Mouse (Mus musculus) adrenal gland, adult 18-20 months (tissue): ENCODE data around the gene Sik1. TPM values are rescaled to one million over a fixed set of nuclear protein-coding genes. Genes with fewer than 3 reads are reported as not detected.

ENCODE experiments used
- DNase-seq, 2 experiments: peaks; one replicate each; pipeline ENCODE4 v3.0.0; 2021 to 2022; ENCODE audit warnings: low spot score in 2 of 2
- total RNA-seq, 2 experiments: library from RNA; stranded (reverse); gene quantifications; 1 replicate in 1 of 2; 2 replicates in 1 of 2; pipeline ENCODE4 v1.2.3; 2021

The Sik1 gene
- total RNA-seq, 2 experiments from 2014 or later, result 41.3 to 81.9 TPM

GRCm38 (mm10) chr17:31834320-31835065 lies 21.1 kb downstream of the Sik1 start:
- no peak for DNase-seq

GRCm38 (mm10) chr17:31833752-31834151 lies 21.9 kb downstream of the Sik1 start:
- DNase-seq, result no peak

GRCm38 (mm10) chr17:31832577-31832964 lies 23.0 kb downstream of the Sik1 start:
- DNase-seq, result no peak

- DNase-seq, result no peak
These were observed 23.6 kb downstream of the Sik1 start for GRCm38 (mm10) chr17:31831866-31832576.

GRCm38 (mm10) chr17:31831097-31831865 lies 24.3 kb downstream of the Sik1 start:
- no peak for DNase-seq

GRCm38 (mm10) chr17:31830506-31831075 lies 25.0 kb downstream of the Sik1 start:
- DNase-seq, result no peak

GRCm38 (mm10) chr17:31828916-31829315 lies 26.7 kb downstream of the Sik1 start:
- no peak for DNase-seq

GRCm38 (mm10) chr17:31828118-31828517 lies 27.5 kb downstream of the Sik1 start:
- no peak for DNase-seq

- no peak for DNase-seq
These were observed 28.4 kb downstream of the Sik1 start for GRCm38 (mm10) chr17:31827206-31827605.

GRCm38 (mm10) chr17:31826669-31827068 lies 28.9 kb downstream of the Sik1 start:
- peak in 1 of 2 experiments; percentile 51 for DNase-seq

GRCm38 (mm10) chr17:31825678-31826077 lies 29.9 kb downstream of the Sik1 start:
- no peak for DNase-seq

GRCm38 (mm10) chr17:31824812-31825211 lies 30.8 kb downstream of the Sik1 start:
- no peak for DNase-seq

- no peak for DNase-seq
These were observed 34.3 kb downstream of the Sik1 start for GRCm38 (mm10) chr17:31821136-31821933.

- no peak for DNase-seq
These were observed 35.3 kb downstream of the Sik1 start for GRCm38 (mm10) chr17:31820099-31820846.

GRCm38 (mm10) chr17:31819372-31819771 lies 36.2 kb downstream of the Sik1 start:
- no peak for DNase-seq

- DNase-seq, result no peak
These were observed 37.8 kb downstream of the Sik1 start for GRCm38 (mm10) chr17:31817815-31818214.

- DNase-seq, result no peak
These were observed 38.4 kb downstream of the Sik1 start for GRCm38 (mm10) chr17:31817203-31817602.

GRCm38 (mm10) chr17:31814848-31815247 lies 40.8 kb downstream of the Sik1 start:
- no peak for DNase-seq

GRCm38 (mm10) chr17:31813938-31814622 lies 41.5 kb downstream of the Sik1 start:
- DNase-seq, result no peak
